Mouse (Mus musculus): ENCODE measurements around the gene Il17ra.

- TF ChIP-seq CTCF (IDR thresholded peaks at IDR 0.05; ENCODE audit: control insufficient read depth, insufficient read depth, insufficient read length) (no peak), MYOD1 (IDR thresholded peaks at IDR 0.05; ENCODE audit: control insufficient read depth, insufficient read length, low read depth) (no peak), MAX (IDR thresholded peaks at IDR 0.05) (no peak), USF1 (IDR thresholded peaks at IDR 0.05; ENCODE audit: low read depth) (no peak), MYOG (IDR thresholded peaks at IDR 0.05; ENCODE audit: control insufficient read depth, extremely low read depth, insufficient read length) (no peak), CEBPB (IDR thresholded peaks at IDR 0.05; ENCODE audit: low read depth) (no peak)
Observed at GRCm38 (mm10) chr6:120450208-120450607, 12.8 kb upstream of the Il17ra start.

Data from C2C12 (cell line).